Mouse (Mus musculus) lung, adult 2 months (tissue): ENCODE measurements at regions not wholly inside any gene's neighbourhood (a gene's known extent, or its start where the extent isn't known, plus 50 kb on each side); places are given as distances from the start of the nearest gene placed in this dataset.

ENCODE experiments used
- CTCF ChIP-seq: fragments of 200-500 bp; IDR thresholded peaks from 2 replicates; pipeline ENCODE4 v1.5.1; 2011; ENCODE audit warnings: mild to moderate bottlenecking, low read length, control low read depth; ENCODE audit not compliant: insufficient read depth
- POLR2A ChIP-seq: fragments of 200-500 bp; IDR thresholded peaks from 2 replicates; pipeline ENCODE4 v1.6.1; 2011; ENCODE audit warnings: low read depth, mild to moderate bottlenecking, control low read depth, low read length, borderline replicate concordance; ENCODE audit errors: extremely low read depth

- TF ChIP-seq CTCF (no peak), POLR2A (no peak)
Observed at GRCm38 (mm10) chr4:56643999-56644962, 95.6 kb upstream of the Gm26657 start.
